Mouse (Mus musculus): ENCODE measurements around the gene Syne1. TPM values are rescaled to one million over a fixed set of nuclear protein-coding genes. Genes with fewer than 3 reads are reported as not detected.

The Syne1 gene
- polyA plus RNA-seq, 1 experiment from 2014 or later: 3.2 TPM

DNA sequence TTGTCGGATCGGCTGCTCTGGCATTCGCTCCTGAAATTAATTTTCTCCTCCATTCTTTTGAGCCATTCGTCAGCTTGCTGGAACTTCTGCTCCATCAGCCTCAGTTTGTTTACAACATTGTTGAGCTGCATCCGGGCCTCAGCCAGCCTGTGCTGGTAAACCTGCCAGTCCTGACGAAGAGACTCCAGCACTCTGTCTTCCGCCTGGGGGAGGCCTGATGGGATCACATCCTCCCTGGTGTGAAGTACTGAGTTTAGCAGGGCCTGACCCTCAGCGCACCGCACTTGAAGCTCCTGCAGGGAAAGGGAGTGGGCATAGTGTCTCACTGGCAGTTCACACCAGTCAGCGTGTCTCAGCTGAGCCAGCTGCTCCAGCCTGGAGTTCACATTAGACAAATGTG lies 300.6 kb downstream of the Syne1 start:
- 74% methylated on average over 10 of the region's 10 CpGs for WGBS
- no peak overlapping the region for H3K4me3 ChIP-seq
- H3K27me3 ChIP-seq (ENCODE audit: insufficient read depth, poor library complexity, severe bottlenecking): no peaks in the 10 kb centered on the region
- peaks cover 4% of the 10 kb centered on the region; the same call in 1 of the 2 replicates for H3K4me1 ChIP-seq (replicated peaks)
- H3K36me3 ChIP-seq: no peaks in the 10 kb centered on the region
- no peak for DNase-seq (ENCODE audit: low spot score)
- H3K9me3 ChIP-seq: no peaks in the 10 kb centered on the region
- H3K27ac ChIP-seq: no peak overlapping the region; the same call in 1 of the 2 replicates

DNA sequence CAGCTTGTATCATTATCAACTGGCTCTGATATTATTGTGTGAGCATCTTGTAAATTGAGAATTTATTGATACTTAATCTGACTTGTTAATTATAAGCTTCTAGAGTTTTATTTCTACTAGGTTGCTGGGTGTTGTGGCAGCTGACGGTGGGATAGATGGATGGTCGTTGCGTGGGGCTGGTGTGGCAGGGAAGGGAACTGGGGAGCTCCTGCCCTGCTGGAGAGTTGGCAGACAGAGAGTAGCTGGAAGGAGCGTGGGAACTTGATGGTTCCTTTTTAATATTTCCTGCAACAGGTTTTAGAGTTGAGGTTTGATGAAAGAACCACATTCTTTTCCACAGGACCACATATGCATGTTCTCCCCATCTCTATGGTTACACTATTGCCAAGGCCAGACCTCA lies 311.6 kb downstream of the Syne1 start:
- WGBS: 70% methylated on average over 4 of the region's 4 CpGs

DNA sequence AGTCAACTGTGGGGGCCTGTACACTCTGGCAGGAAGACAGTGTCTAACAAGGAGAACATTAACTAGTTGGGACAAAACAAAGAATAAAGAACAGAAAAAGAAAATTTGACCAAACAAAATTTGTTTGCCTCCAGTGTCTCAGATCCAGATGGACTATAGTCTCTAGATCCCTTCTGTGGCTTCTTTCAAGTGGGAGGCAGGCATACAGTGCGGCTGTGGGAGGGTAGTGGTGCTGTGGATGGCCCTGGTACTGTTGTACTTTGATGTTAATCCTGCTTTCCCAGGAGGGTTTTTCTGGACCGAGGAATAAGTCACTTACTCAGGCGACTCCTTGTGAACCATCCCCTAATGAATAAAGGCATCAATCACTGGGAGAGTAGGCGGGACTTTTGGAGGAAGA lies 314.4 kb downstream of the Syne1 start:
- 51% methylated on average over 4 of the region's 4 CpGs for WGBS
- DNase-seq (ENCODE audit: low spot score): no peak
- H3K4me1 ChIP-seq (replicated peaks): peaks cover 7% of the 10 kb centered on the region; the same call in 1 of the 2 replicates
- H3K9me3 ChIP-seq: no peaks in the 10 kb centered on the region
- no peak overlapping the region for H3K4me3 ChIP-seq
- H3K27ac ChIP-seq: no peak overlapping the region
- no peaks in the 10 kb centered on the region for H3K36me3 ChIP-seq
- H3K27me3 ChIP-seq (ENCODE audit: insufficient read depth, poor library complexity, severe bottlenecking): no peaks in the 10 kb centered on the region

More for the DNA sequence above, 311.6 kb downstream of the Syne1 start:
- Histone ChIP-seq H3K4me3 (no peak overlapping the region), H3K27ac (no peak overlapping the region), H3K4me1 (replicated peaks) (peaks cover 7% of the 10 kb centered on the region; the same call in 1 of the 2 replicates), H3K27me3 (ENCODE audit: insufficient read depth, poor library complexity, severe bottlenecking) (no peaks in the 10 kb centered on the region), H3K36me3 (no peaks in the 10 kb centered on the region), H3K9me3 (no peaks in the 10 kb centered on the region)
- no peak for DNase-seq (ENCODE audit: low spot score)

DNA sequence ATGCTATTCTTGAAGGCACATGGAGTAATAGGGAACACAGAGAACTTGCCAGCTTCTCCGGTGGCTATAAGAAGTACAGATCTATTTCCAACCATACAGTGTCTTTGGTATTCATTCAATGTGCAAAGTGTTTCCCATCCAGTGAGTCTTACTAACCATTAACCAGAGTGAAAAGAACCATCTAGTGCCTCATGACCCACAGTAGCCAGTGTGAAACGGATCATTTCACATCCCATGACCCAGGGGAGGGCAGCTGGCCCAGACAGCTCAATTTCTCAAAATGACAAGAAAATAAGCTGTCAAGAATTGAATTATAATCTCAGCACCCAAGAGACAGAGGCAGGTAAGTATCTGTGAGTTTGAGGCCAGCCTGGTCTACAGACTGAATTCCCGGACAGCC lies 315.1 kb downstream of the Syne1 start:
- Histone ChIP-seq H3K4me3 (no peak overlapping the region), H3K27ac (no peak overlapping the region), H3K27me3 (ENCODE audit: insufficient read depth, poor library complexity, severe bottlenecking) (no peaks in the 10 kb centered on the region), H3K4me1 (replicated peaks) (peaks cover 7% of the 10 kb centered on the region; the same call in 1 of the 2 replicates), H3K36me3 (no peaks in the 10 kb centered on the region), H3K9me3 (no peaks in the 10 kb centered on the region)
- 82% methylated on average over 3 of the region's 3 CpGs for WGBS
- no peak for DNase-seq (ENCODE audit: low spot score)

DNA sequence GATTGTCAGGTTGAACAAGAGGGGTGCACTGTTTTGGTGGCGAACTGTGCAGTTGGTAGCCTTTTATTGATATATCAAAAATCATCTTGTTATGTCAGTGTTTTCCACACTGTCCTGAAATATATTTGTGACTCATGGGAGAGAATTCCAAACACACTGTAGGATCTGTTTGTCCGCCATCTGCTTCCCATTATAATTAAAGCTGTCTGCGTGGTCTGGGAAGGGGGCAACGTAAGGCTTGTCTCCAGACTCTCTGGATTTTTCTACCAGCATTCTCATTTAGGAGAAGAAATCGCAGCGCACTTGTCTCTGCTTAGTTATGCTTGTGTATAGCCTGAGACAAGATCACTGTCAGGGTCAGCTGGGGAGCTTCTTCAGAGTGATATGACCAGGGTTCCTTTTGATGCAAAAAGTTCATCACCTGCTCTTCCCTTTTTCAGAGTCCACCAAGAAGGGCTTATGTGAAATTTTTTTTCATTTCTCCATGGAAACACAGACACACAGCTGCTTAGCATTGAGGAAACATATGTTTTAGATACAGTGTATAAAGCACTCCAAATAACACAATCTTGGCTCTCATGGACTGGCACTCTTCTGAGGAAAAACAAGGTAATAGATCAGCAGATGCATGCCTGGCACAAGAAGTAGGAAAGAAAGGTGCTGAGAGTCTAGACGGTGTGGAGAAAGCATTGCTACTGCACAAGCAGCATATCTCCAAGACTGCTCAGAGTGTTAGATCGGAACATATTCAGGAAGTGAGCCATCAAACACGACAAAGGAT lies 316.4 kb downstream of the Syne1 start:
- H3K36me3 ChIP-seq: no peaks in the 10 kb centered on the region
- no peak overlapping the region for H3K4me3 ChIP-seq
- H3K27ac ChIP-seq: no peak overlapping the region
- H3K9me3 ChIP-seq: no peaks in the 10 kb centered on the region
- H3K4me1 ChIP-seq (replicated peaks): peaks cover 7% of the 10 kb centered on the region; the same call in 1 of the 2 replicates
- H3K27me3 ChIP-seq (ENCODE audit: insufficient read depth, poor library complexity, severe bottlenecking): no peaks in the 10 kb centered on the region
- DNase-seq (ENCODE audit: low spot score): no peak
- WGBS: 73% methylated on average over 9 of the region's 9 CpGs

DNA sequence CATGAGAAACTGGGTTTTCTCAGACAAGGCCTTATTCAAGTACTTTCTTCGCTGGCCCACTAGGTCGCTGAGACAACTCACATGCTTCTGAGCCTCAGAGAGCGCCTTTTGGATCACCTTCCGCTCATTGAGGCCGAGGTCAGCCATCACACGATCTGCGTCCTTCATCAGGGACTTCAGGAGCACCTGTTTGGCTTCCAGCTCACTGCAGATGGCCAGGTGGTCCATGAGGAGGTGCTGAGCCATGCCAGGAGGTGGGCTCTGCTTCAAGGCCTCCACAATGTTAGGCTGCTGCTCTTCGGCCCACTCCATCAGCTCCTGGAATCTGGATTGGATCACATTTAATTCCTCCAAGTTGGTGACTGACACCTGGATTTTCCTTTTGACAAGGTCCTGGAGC lies 322.2 kb downstream of the Syne1 start:
- 92% methylated on average over 8 of the region's 8 CpGs for WGBS
- no peaks in the 10 kb centered on the region for H3K36me3 ChIP-seq
- no peaks in the 10 kb centered on the region for H3K9me3 ChIP-seq
- no peaks in the 10 kb centered on the region for H3K27me3 ChIP-seq (ENCODE audit: insufficient read depth, poor library complexity, severe bottlenecking)
- H3K27ac ChIP-seq: no peak overlapping the region
- H3K4me3 ChIP-seq: no peak overlapping the region
- DNase-seq (ENCODE audit: low spot score): no peak
- no peaks in the 10 kb centered on the region for H3K4me1 ChIP-seq (replicated peaks)

DNA sequence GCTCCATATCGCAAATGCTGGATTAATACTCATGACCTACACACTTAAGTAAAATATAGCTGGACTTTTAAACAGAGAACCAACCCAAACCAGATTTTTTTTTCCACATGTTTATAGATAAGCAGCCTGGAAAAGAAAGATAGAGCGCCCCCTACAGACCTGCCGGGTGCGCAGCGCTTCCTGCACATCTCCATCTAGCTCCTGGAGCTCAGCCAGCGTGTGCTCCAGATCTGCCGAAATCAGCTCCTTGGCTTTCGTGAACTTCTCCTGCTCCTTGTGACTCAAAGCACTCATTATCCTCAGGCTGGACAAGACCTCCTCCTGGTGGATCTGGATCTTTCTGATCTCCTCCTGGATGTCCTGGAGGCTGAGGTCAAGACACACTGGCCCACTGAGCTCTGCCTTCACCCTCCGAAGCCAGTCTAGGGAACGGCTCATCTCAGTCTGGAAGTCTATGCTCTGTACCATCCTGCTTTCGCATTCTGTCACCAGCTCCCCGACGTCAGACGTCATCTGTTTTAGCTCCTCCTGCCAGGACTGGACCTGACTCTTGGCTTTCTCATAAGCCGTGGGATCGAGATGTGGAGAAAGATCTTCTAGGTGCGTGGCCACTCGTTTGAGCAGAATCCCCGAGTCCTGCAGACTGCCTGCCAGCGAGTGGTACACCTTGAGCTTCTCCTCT lies 323.7 kb downstream of the Syne1 start:
- Histone ChIP-seq H3K4me3 (no peak overlapping the region), H3K27me3 (ENCODE audit: insufficient read depth, poor library complexity, severe bottlenecking) (no peaks in the 10 kb centered on the region), H3K9me3 (no peaks in the 10 kb centered on the region), H3K4me1 (replicated peaks) (no peaks in the 10 kb centered on the region), H3K36me3 (no peaks in the 10 kb centered on the region), H3K27ac (no peak overlapping the region)
- no peak for DNase-seq (ENCODE audit: low spot score)
- WGBS: 82% methylated on average over 20 of the region's 20 CpGs

DNA sequence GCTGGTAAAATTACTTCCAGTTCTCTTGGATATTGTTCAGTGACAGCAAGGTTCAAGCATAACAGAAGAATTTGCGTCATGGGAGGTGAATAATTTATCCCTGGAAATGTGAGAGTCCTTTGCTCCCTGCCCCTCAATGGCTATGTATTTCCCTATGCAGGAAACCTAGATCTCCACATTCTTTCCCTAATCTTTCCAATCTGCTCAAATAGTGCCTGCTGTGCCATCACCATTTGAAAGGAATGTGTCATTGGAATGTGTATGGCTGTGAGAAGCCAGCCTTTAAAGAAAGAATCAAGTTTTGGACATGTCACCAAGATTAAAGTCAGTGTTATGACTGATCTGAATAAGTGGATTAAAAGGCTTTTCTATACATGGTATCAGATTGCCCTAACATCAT lies 335.3 kb downstream of the Syne1 start:
- H3K4me3 ChIP-seq: no peak overlapping the region
- no peak overlapping the region for H3K27ac ChIP-seq
- H3K36me3 ChIP-seq: no peaks in the 10 kb centered on the region
- H3K27me3 ChIP-seq (ENCODE audit: insufficient read depth, poor library complexity, severe bottlenecking): no peaks in the 10 kb centered on the region
- no peak for DNase-seq (ENCODE audit: low spot score)
- H3K4me1 ChIP-seq (replicated peaks): no peaks in the 10 kb centered on the region
- H3K9me3 ChIP-seq: no peaks in the 10 kb centered on the region
- 43% methylated on average over 1 of the region's 1 CpGs for WGBS

DNA sequence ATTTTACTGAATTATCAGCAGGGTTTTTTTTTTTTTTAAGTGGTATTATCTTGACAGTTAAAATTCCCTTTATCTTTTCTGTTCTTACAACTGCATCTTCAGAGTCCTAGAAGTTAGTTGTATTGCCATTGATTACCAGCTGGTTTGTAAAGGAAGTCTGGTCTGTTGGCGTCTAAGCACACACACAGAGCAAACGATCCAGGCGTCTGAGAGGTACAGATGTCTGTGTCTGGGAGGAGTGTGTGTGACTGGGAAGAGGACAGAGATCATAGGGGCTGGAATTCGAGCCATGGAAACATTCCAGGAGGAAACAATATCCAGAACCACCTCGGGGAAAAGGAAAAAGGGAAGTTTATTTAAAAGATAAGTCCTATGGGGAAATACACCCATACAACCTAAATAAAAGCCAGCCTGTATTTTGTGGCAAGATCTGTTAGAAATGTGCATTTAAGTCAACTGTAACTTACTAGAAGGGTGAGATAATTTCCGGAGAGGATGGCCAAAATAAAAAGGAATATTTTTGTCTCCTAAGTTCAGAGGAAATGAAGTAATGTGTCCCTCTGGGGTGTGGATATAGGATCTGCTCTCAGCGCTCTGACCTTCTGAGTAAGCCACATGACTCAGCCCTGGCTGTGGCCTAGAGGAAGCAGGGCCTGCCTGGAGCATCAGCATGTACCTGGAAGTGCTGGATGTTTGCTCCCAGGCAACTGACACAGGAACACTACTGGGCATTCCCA lies 343.2 kb downstream of the Syne1 start:
- H3K9me3 ChIP-seq: no peaks in the 10 kb centered on the region
- H3K36me3 ChIP-seq: no peaks in the 10 kb centered on the region
- no peak overlapping the region for H3K4me3 ChIP-seq
- no peak overlapping the region for H3K27ac ChIP-seq
- H3K4me1 ChIP-seq (replicated peaks): peaks cover 3% of the 10 kb centered on the region; the same call in 1 of the 2 replicates
- H3K27me3 ChIP-seq (ENCODE audit: insufficient read depth, poor library complexity, severe bottlenecking): no peaks in the 10 kb centered on the region
- WGBS: 52% methylated on average over 7 of the region's 7 CpGs
- no peak for DNase-seq (ENCODE audit: low spot score)

DNA sequence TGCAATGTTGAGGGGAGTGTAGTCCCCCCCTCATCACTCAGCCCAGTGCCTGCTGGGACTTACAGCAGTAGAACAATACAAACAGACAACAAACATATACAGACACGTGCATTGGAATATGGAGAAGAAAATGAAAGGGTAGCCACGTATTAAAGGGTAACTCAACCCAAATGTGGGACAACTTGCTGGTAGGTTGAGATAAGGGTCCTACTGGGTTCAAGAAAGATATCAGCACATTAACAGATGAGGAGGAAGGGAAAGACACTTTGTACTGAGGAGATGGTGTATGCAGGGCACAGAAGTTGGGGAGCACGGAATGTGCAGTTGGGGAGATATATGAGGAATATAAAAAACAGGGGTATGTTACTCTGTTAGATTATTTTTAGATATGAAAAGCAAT lies 345.3 kb downstream of the Syne1 start:
- Histone ChIP-seq H3K36me3 (no peaks in the 10 kb centered on the region), H3K9me3 (no peaks in the 10 kb centered on the region), H3K4me3 (no peak overlapping the region), H3K4me1 (replicated peaks) (peaks cover 3% of the 10 kb centered on the region; the same call in 1 of the 2 replicates), H3K27me3 (ENCODE audit: insufficient read depth, poor library complexity, severe bottlenecking) (no peaks in the 10 kb centered on the region), H3K27ac (no peak overlapping the region)
- DNase-seq (ENCODE audit: low spot score): no peak
- WGBS: 88% methylated on average over 3 of the region's 3 CpGs

DNA sequence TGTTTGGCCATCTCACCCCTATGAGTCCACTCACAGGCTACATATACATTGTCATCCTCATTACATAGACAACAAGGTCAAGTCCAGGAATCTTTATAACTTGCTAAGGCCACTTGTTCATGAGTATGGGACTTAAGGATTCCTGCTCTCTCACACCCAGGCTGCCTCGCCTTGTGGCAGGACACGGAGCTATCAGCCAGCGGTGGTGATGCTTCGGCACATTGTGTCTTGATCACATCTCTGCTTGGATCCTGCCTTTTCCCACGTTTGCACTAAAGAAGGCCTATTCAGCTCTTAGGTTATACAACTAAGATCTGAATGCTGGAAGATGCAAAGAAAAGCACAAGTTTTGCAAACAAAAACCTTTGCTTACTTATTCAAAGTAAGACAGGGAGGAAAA lies 345.7 kb downstream of the Syne1 start:
- 86% methylated on average over 5 of the region's 5 CpGs for WGBS
- no peaks in the 10 kb centered on the region; the same call in 1 of the 2 replicates for H3K9me3 ChIP-seq
- H3K4me3 ChIP-seq: no peak overlapping the region
- H3K36me3 ChIP-seq: no peaks in the 10 kb centered on the region
- DNase-seq (ENCODE audit: low spot score): no peak
- peaks cover 3% of the 10 kb centered on the region; the same call in 1 of the 2 replicates for H3K4me1 ChIP-seq (replicated peaks)
- no peak overlapping the region for H3K27ac ChIP-seq
- no peaks in the 10 kb centered on the region for H3K27me3 ChIP-seq (ENCODE audit: insufficient read depth, poor library complexity, severe bottlenecking)

DNA sequence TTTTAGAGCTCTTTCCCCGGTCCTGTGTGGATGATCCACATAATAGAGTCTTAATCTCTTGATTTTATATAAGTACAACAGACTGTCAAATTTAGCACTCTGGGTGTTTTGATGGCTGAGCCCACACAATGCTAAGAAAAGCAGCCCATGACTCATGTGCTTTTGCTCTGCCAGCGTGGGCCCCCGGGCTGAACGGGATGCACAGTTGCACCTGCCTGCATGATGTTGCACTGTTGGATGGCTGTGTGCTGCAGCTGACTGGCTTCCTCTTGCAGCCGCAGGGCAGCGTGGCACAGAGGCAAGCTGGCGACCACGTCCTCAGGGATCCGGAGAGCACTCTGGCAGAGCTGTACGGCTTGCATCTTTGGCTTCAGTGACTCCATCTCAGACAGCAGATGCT lies 347.4 kb downstream of the Syne1 start:
- H3K27me3 ChIP-seq (ENCODE audit: insufficient read depth, poor library complexity, severe bottlenecking): no peaks in the 10 kb centered on the region

More for the DNA sequence above, 347.4 kb downstream of the Syne1 start:
- Histone ChIP-seq H3K9me3 (no peaks in the 10 kb centered on the region; the same call in 1 of the 2 replicates), H3K36me3 (no peaks in the 10 kb centered on the region), H3K27ac (no peak overlapping the region), H3K4me3 (no peak overlapping the region), H3K4me1 (replicated peaks) (peaks cover 3% of the 10 kb centered on the region; the same call in 1 of the 2 replicates)
- 88% methylated on average over 10 of the region's 10 CpGs for WGBS
- no peak for DNase-seq (ENCODE audit: low spot score)
